Mouse (Mus musculus): ENCODE results near the gene Tubgcp6. TPM values are rescaled to one million over a fixed set of nuclear protein-coding genes. Genes with fewer than 3 reads are reported as not detected.
A peak's percentile ranks its signal among the peaks of the same experiment; 100 is the strongest.

The Tubgcp6 gene
- total RNA-seq (2021): 10 to 100 TPM; 28.4 to 35.3 TPM

- peak; percentile 95 to 97 for DNase-seq
Observed at GRCm38 (mm10) chr15:89122649-89123366, at the start of gene Tubgcp6. TSS of gene Tubgcp6 (minus strand) at chr15:89123112.

DNA sequence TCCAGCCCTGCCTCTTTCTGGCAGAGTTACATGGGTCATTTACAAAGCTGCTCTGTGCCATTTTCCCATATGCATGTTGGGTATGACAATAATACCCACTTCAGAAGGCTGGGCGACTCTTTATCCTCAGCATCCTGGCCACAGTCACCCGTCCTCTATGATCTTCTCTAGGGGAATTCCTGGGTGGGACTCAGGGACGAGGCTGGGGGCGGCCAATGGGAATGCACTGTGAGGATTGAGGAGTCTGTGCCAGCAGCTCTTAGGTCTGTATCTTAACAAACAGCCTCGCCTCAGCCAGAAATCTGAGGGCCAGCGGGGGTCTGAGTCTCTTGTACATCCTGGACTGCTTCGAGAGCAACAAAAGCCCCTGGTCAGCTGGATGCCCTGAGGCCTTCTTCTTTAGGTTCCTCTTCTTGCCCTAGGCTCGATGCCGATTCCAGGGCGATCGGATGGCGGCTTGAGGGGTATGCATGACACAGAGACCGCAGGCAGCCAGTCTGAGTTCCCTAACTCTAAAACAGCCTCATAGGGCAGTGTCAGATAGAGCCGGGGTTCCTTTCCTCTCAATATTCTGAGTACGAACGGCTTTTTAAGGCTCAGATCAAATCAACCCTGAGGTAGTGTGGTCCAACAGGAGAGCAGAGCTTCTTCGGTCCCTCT is 49.5 kb upstream of the Tubgcp6 start:
- no peak for DNase-seq

- no peak for DNase-seq
Observed at GRCm38 (mm10) chr15:89171526-89172051, 48.7 kb upstream of the Tubgcp6 start.

DNA sequence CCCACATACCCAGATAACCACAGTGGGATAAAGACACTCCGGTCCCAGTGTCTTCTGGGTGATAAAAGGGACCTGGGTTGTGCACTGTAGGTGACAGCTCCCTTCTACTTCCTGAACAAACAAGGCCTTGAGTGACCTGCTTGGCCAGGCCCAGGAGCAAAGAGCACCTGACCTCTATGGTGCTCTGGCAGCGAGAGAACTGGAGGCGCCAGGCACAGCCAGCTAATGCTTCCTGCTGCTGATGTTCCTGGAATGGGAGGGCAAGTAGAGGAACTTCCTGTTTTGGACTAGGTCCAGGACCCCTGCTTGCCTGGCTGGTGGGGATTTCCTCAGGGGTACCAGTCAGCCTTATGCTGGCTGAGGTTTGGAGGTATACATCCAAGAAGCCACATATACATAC is 47.2 kb upstream of the Tubgcp6 start:
- DNase-seq: no peak

DNA sequence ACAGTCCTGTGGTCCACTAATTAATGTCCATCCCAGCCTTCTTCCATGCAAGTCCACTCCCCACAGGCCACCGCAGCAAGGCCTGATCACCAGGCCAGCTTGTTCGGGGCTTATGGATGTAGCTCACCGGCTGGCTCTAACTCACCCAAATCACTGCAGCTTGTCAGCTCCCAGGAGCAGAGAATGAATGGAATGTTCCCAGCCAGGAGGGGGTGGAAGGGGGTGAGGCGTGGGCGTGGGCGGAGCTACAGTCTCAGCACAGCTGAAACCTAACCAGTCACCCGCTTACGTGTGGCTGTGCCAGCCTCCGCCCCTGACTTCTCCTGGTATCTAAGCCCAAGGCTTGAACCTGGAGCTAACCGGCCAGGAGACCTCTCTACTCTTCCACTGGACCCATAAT is 46.5 kb upstream of the Tubgcp6 start:
- DNase-seq: peak; percentile 84

GRCm38 (mm10) chr15:89168922-89169321 is 46.0 kb upstream of the Tubgcp6 start:
- no peak for DNase-seq

- DNase-seq: no peak
Observed at GRCm38 (mm10) chr15:89165478-89165877, 42.6 kb upstream of the Tubgcp6 start.

DNA sequence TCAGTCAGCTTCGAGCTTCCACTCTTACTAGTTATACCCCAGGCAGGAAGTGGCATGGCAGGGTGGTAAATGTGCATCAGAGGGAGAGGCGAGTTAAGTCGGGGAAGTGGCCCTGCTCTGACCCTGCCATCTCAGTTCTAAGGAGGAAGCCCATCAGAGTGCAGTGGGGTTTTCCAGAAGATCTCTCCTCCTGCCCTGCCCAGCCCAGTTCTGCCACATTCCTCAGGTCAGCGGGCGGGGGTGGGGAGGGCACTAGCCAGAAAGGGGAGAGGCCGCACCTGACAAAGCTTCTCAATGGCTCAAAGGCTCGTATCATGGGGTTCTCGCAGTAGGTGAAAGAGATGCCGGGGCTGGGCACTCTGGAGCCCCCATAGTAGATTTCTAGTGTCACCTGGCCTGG is 38.5 kb upstream of the Tubgcp6 start:
- no peak for DNase-seq

DNA sequence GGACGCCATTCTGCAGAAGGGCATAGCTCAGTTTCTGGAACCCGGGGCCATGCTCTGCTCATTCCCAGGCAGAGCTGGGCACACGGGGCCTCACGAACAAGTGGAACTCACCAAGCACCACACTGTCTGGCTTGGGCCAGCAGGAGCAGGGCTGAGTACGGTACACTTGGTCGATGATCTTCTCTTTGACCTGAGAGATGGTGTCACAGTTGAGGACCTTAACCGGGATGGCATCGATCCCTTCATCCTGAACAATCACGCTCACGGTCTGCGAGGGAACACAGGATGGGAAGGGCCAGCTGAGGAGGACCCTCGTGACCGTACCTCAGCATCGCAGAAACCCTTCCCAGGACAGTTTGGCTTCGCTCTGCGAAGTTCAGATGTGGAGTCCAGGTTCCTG is 35.6 kb upstream of the Tubgcp6 start:
- DNase-seq: no peak

GRCm38 (mm10) chr15:89157954-89158353 is 35.0 kb upstream of the Tubgcp6 start:
- DNase-seq: no peak

DNA sequence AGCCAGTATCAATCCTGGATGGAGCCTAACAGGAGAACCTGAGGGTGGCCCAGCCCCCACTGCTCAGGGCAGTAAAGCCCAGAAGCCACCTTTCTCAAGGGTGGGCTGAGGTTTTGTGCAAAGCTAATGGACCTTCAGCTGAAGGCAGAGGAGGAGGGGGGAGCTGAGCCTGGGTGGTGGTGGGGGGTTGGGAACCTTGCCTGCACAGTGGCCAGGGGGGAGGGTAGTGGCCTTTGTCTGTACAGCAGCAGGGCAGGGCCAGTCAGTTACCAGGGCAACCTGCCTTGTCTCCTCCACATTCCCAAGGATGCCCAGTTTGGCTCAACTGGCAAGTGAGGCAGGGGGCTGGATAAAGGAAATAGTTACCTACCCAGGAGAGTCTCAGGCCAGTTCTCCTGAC is 29.4 kb upstream of the Tubgcp6 start:
- no peak for DNase-seq

DNA sequence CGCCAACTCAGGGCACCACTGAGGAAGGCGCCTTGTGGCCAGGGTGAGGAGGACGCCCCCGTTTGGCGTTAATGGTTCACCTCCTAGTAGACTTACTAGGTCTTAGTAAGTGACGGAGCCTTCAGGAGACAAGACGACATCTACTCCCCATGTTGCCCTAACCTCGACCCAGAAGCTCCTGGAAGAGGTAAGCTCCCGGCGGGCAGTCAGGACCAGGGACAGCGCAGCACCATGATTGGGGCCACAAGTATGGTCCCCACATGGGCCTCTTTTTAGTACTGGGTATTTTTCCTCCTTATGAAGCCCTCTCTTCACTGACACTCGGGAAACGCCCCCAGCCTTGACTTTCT is 27.1 kb upstream of the Tubgcp6 start:
- DNase-seq: no peak

DNA sequence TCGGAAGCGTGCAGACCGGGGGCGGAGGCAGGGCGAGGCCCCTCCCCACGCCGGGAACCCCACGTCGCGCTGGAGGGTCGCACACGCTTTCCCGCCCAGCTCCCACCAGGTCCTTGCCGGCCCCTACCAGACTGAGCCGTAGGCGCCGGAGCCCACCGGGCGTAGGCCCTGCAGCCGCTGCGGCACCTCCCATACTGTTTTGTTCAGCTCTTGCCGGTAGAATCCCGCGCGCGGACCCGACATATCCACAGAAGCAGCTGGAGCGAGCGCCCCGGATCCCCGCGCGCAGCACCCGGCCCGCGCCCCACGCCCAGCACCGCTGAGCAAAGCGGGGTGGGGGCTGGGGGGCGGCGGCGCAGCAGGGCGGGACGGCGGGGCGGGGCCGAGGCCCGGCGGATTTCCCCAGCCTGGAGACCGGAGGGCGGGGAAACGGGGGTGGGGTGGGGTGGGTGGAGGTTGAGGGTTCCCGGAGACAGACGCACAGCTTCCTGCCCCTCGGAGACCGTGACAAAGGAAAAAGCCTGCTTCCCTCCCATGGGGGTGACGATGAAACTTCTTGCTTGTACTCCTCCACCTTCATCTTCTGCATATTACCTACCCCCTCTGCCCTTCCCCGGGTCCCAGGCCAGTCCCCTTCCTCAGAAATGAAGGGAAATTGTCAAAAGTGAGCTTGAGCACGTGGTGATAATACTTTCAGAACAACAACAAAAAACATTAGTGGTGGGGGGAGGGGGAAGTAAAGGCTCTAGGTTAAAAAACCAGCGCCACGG is 26.5 kb upstream of the Tubgcp6 start, which contains the start of gene Mapk11:
Mapk11 (minus strand) TSS at position 358 of the 770 bp plus-strand sequence.
- DNase-seq: peak in 1 of 2 experiments; percentile 43

DNA sequence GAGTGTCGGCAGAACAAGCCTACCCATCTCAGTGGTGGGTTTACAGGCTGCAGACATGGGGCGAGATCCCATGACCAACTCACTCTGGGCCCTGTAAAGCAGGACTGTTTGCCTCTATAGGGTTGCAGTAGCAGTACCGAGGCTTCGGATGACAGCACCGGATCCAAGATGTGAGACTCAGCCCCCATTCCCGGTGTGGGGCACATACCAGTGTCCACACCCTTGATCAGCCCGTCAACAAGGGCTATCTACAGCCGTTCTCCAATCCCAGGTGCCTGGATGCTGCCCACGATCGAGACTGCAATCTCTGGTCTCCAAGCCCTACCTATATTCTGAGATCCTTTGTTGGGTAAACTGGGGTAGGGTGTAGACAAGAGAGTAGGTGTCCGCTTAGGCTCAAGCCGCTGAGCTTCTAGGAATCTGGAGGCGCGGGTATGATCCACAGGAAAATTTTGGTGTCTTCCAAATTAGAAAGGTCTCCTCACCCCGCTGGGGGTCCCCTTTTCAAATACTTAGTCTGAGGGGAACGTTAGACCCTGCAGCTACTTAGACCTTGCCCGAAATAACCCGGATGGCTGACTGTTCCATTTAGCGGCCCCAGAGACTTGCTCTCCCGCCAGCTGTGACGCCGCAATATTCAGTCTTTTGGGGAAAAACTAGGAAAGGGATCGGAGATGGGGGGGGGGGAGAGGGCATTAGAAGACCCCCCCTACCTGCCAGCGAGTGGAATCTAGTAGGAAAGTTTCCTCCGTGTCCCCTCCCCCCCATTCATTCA is 25.8 kb upstream of the Tubgcp6 start:
- no peak for DNase-seq

- DNase-seq: no peak
Observed at GRCm38 (mm10) chr15:89147895-89148294, 25.0 kb upstream of the Tubgcp6 start.

GRCm38 (mm10) chr15:89147456-89147855 is 24.5 kb upstream of the Tubgcp6 start:
- no peak for DNase-seq

GRCm38 (mm10) chr15:89147024-89147423 is 24.1 kb upstream of the Tubgcp6 start:
- no peak for DNase-seq

DNA sequence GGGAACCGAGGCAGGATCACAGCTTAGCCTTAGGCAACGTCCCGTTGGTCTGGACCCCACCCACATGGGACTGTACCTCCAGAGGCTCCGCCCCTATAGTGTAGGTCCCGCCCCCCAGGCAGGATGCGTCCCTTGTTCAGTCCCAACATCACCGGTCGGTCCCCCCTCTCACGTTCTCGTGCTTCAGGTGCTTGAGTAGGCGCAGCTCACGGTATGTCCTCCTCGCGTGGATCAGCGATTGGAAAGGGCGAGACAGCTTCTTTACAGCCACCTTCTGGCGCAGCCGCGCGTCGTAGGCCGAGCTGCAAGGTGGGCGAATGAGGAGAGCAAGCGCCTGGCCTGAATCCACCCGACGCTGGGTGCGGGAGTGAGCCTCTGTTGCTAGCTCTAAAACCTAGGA is 23.6 kb upstream of the Tubgcp6 start:
- peak in 1 of 2 experiments; percentile 44 for DNase-seq

- DNase-seq: no peak
Observed at GRCm38 (mm10) chr15:89145813-89146350, 23.0 kb upstream of the Tubgcp6 start.

- DNase-seq: no peak
Observed at GRCm38 (mm10) chr15:89144965-89145364, 22.1 kb upstream of the Tubgcp6 start.

- DNase-seq: no peak
Observed at GRCm38 (mm10) chr15:89143134-89143533, 20.2 kb upstream of the Tubgcp6 start.

DNA sequence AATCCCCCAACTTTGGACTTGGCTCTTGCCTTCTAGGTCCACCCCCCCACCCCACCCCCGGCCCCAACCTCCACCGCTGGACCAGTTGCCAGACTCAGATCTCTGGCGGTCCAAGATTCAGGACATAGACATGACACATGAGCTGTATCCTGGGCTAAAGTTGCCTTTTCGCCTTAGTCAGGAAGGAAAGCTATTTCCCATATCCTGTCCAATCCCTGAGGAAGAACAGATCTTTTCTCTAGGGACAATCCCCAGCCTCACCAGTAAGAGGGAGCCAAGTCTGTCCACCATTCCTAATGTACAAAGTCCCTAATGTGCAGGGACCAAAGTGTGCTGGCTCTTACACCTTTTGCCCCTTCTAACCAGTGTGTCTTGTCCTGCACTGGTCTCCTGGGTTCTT is 19.0 kb upstream of the Tubgcp6 start:
- DNase-seq: no peak

All from layer of hippocampus, postnatal 36 days (tissue).